Mouse (Mus musculus) hindbrain, embryonic 14.5 days (tissue): ENCODE results near the gene Znrf3. TPM values are rescaled to one million over a fixed set of nuclear protein-coding genes. Genes with fewer than 3 reads are reported as not detected.
A peak's percentile ranks its signal among the peaks of the same experiment; 100 is the strongest.

Experiments
- ATAC-seq: fragments of 200-750 bp; cut with Nextera tagmentation; 2 replicates; pipeline ENCODE4 v1.8.0; 2017; ENCODE audit warnings: moderate number of reproducible peaks, mild to moderate bottlenecking, moderate TSS enrichment, moderate library complexity; ENCODE audit not compliant: low FRiP score
- DNase-seq: peaks from one replicate; pipeline ENCODE4 v3.0.0-alpha.2; 2015; ENCODE audit warnings: low spot score
- H3K27ac ChIP-seq: fragments of 300-500 bp; sonication (generic); 2 replicates; pipeline ENCODE4 v1.5.1; 2014; ENCODE audit warnings: mild to moderate bottlenecking, moderate library complexity
- H3K27me3 ChIP-seq: fragments of 300-500 bp; sonication (generic); 2 replicates; pipeline ENCODE4 v1.6.1; 2014; ENCODE audit warnings: mild to moderate bottlenecking, low read length, mixed read lengths; ENCODE audit not compliant: control insufficient read depth, insufficient read depth
- H3K36me3 ChIP-seq: fragments of 300-500 bp; sonication (generic); replicated peaks from 2 replicates; pipeline ENCODE4 v1.6.1; 2014; ENCODE audit not compliant: control insufficient read depth, insufficient read depth
- H3K4me1 ChIP-seq: fragments of 300-500 bp; sonication (generic); replicated peaks from 2 replicates; pipeline ENCODE4 v1.6.1; 2014; ENCODE audit warnings: antibody characterized with exemption, low read length, mixed read lengths; ENCODE audit not compliant: control insufficient read depth, insufficient read depth
- H3K4me2 ChIP-seq: fragments of 300-500 bp; sonication (generic); replicated peaks from 2 replicates; pipeline ENCODE4 v1.6.1; 2014; ENCODE audit warnings: mild to moderate bottlenecking, moderate library complexity
- H3K4me3 ChIP-seq: fragments of 300-500 bp; sonication (generic); replicated peaks from 2 replicates; pipeline ENCODE4 v1.5.1; 2014; ENCODE audit warnings: mild to moderate bottlenecking, low read length
- H3K9ac ChIP-seq: fragments of 300-500 bp; sonication (generic); 2 replicates; pipeline ENCODE4 v1.6.1; 2014
- H3K9me3 ChIP-seq: fragments of 300-500 bp; sonication (generic); 2 replicates; pipeline ENCODE4 v1.6.1; 2016; ENCODE audit warnings: low read length; ENCODE audit not compliant: control insufficient read depth
- WGBS: fragments of 180-500 bp; shearing (Covaris S2); extraction: QIAGEN DNeasy Blood & Tissue Kit; methylation state at CpG from one replicate; pipeline ENCODE4 v1.1.7; 2014; 5-methylcytosine and 5-hydroxymethylcytosine counted together
- polyA plus RNA-seq: library from polyadenylated mRNA; unstranded; fragments of >200 nt; fragmentation: Nextera tagmentation; extraction: Ambion mirVana; gene quantifications from 2 replicates; pipeline ENCODE4 v1.2.1, GENCODE M21; 2014

Gene Znrf3
- polyA plus RNA-seq, 1 experiment from 2014 or later: 7.6 TPM

DNA sequence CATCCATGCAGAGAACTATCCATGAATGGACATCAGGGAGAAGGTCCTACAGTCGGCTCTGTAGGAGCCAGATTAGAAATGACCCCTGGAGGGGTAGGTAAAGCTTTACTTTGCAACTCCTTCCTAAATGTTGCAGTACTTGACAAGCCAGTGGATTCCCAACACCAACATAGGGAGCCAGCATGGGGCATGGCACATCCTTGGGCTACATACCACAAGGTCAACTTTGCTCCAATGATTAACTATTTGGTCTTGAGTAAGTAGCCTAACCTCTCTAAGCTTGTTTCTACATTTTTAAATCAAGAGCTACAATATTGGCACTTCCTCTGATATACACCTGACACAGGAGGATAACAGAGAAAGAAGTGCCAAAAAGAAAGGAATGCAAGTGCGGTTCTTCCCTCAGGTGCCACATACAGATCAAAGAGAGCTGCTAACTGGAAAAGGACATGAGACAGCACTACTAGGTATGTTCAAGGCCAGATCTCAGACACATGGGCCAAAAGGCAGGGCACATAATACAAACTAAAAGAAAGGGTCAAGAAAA is 31.9 kb downstream of the Znrf3 start:
- no peaks in the 10 kb centered on the region for H3K9me3 ChIP-seq
- 71% methylated on average over 2 of the region's 2 CpGs for WGBS
- H3K4me3 ChIP-seq: no peak overlapping the region
- ATAC-seq: no peak
- no peaks in the 10 kb centered on the region for H3K36me3 ChIP-seq
- no peak for DNase-seq
- H3K27ac ChIP-seq: no peak overlapping the region
- no peaks in the 10 kb centered on the region for H3K27me3 ChIP-seq
- H3K4me1 ChIP-seq: peaks cover 21% of the 10 kb centered on the region; the same call in 1 of the 2 replicates
- H3K9ac ChIP-seq: no peak overlapping the region
- H3K4me2 ChIP-seq: no peak overlapping the region

DNA sequence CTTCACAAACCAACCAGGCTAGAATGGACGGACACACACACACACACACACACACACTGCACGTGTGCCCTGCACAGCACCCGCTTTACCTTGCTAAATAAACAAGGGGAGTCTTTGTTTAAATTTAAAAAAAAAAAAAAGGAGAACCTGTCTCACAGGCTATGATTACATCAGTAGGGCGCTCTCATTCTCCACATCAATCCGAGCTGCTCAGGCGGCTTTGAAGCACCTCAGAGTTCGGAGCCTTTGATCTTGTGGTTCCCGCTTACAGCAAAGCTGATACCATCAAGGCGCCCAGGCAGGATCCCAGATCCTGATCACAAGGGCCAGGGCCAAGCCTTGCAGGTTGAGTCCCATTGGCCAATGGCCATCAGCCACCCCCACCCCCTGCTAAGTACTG is 33.1 kb downstream of the Znrf3 start:
- no peak overlapping the region for H3K27ac ChIP-seq
- H3K4me3 ChIP-seq: no peak overlapping the region
- peaks cover 21% of the 10 kb centered on the region; the same call in 1 of the 2 replicates for H3K4me1 ChIP-seq
- no peak for ATAC-seq
- H3K9ac ChIP-seq: no peak overlapping the region
- DNase-seq: no peak
- no peaks in the 10 kb centered on the region for H3K36me3 ChIP-seq
- H3K4me2 ChIP-seq: no peak overlapping the region
- H3K27me3 ChIP-seq: no peaks in the 10 kb centered on the region
- 49% methylated on average over 9 of the region's 9 CpGs for WGBS
- no peaks in the 10 kb centered on the region for H3K9me3 ChIP-seq

DNA sequence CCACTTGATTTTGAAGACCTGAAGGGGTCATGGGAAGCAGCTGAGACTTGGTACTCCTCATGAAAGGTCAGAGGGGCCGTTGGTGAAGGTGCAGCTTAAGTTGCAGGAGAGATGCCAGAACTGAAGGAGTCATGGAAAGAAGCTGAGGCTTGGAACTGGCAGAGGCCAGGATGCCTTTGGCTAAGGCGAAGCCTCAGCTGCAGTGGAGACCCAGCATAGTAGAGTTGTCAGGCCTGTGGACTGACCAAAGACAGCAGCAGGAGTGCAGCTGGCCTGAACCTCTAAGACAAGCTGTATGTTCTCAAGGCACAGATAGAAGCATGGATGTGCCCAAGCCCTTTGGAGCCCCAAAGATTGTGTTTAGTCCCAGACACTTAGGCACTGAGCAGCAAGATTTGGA is 40.5 kb downstream of the Znrf3 start:
- H3K27me3 ChIP-seq: no peaks in the 10 kb centered on the region
- H3K4me1 ChIP-seq: no peaks in the 10 kb centered on the region
- DNase-seq (no peak), ATAC-seq (no peak)
- 87% methylated on average over 2 of the region's 2 CpGs for WGBS
- H3K36me3 ChIP-seq: no peaks in the 10 kb centered on the region
- no peak overlapping the region for H3K27ac ChIP-seq
- no peak overlapping the region for H3K9ac ChIP-seq
- no peak overlapping the region for H3K4me3 ChIP-seq
- no peak overlapping the region for H3K4me2 ChIP-seq
- no peaks in the 10 kb centered on the region for H3K9me3 ChIP-seq

DNA sequence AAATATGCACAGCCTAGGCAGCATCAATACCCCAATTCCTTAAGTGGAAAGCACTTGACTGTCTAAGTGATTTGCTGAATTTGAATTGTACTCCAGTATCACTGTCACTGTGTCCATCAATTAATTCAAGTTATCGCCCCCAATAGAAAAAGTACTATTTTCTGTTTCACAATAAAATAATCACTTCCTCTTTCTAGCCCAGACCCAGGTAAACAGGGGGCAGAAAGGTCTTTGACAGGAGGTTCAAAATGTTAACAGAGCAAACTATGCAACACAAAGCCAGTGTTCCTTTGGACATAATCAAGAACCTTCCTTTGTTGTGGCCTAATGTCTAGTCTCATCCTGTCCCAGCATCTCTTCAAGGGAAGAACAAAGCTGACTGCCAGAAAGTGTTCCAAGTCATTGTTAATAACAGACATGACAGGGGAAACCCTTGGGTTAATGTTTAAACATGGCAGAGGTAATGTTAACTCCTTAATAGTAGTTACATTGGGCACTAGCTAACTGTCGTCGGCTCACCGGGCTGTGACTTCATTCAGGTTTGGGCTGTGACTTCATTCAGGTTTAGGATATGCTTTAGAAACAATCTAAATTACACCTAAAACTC is 42.4 kb downstream of the Znrf3 start:
- H3K4me3 ChIP-seq: no peak overlapping the region
- no peak overlapping the region for H3K27ac ChIP-seq
- H3K9me3 ChIP-seq: no peaks in the 10 kb centered on the region
- DNase-seq (no peak), ATAC-seq (no peak)
- H3K9ac ChIP-seq: no peak overlapping the region
- H3K27me3 ChIP-seq: no peaks in the 10 kb centered on the region
- H3K36me3 ChIP-seq: no peaks in the 10 kb centered on the region
- 76% methylated on average over 4 of the region's 4 CpGs for WGBS
- no peak overlapping the region for H3K4me2 ChIP-seq
- no peaks in the 10 kb centered on the region for H3K4me1 ChIP-seq

DNA sequence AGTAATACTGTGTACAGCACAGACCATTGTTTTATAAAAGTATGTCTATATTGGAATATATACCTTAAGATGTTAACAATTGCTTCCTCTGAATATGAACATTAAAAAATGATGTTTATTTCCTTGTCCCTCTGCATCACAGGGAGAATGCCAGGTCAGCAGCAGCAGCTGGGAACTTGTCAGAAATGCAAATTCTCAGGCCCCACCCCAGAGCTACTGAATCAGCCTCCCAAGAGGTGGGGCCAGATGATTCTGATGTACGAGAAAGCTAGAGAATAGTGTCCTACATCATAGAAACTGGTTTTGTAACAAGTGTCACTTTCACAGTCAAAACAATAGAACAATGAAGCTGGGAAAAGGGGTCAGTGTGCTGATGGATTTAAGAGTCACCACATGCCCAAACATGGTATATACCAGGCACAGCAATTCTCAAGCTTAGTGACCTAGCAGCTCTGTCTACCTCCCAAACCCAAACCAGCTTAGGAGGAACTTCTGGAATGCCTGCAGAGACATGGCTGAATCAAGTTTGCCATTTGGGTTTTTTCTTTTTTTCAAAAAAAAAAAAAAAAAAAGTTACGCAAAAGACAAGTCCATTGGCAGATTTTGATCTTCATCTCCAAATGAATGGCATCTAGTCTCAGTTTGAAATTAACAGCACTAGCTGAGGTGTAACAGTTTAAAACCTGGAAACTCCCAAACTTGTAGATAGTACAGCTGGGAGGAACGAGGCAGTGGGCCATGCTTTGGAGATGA is 46.2 kb downstream of the Znrf3 start:
- no peak overlapping the region for H3K9ac ChIP-seq
- no peak for ATAC-seq
- DNase-seq: no peak
- H3K27ac ChIP-seq: no peak overlapping the region
- H3K27me3 ChIP-seq: no peaks in the 10 kb centered on the region
- H3K36me3 ChIP-seq: no peaks in the 10 kb centered on the region
- WGBS: 52% methylated on average over 3 of the region's 3 CpGs
- H3K4me2 ChIP-seq: no peak overlapping the region
- no peak overlapping the region for H3K4me3 ChIP-seq
- H3K9me3 ChIP-seq: no peaks in the 10 kb centered on the region
- H3K4me1 ChIP-seq: 0 out of 2 replicates have a peak, but pooled peaks cover 5% of the 10 kb centered on the region

DNA sequence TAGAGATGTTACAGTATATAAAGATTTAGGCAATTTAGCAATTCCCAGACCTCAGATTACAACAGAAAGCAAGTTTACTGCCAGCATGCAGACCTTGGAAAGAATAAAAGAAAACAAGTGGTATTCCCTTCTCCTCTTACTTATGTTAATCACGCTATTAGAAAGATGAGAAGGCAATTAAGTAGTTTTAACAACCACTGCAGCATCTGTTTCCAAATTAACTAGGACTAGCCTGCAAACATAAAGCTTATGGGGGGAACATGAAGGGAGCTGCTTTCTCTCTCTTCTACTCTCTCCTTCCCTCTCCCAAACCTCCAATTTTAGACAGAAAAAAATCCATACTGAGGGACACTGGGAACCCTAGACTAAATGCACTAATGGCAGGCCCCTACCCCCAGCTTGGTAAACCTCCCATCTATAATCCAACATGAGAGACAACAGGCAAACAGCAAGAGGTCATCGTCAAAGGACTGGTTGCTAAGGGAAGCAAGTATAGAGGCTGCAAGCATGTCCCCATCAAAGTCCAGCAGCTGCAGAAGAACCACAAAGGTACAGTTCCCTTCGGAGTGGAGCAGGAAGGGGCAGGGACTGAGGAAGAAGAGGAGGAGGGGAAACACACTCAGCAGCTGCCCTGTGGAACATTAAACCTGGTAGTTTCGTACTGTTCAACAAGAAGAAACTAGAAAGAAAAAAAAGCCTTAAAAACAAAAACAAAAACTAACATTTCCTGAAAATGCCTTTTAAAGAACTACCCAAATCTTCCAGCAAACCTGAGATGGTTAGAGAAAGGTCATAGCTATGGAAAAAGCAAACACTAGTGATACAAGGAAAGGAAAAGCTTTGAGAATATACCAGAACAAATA is 53.4 kb downstream of the Znrf3 start:
- H3K36me3 ChIP-seq: no peaks in the 10 kb centered on the region
- no peak for ATAC-seq
- no peaks in the 10 kb centered on the region for H3K27me3 ChIP-seq
- no peak for DNase-seq
- H3K27ac ChIP-seq: 0 out of 2 replicates have a peak overlapping the region, but pooled peaks have one; percentile 43
- no peak overlapping the region for H3K4me2 ChIP-seq
- no peaks in the 10 kb centered on the region for H3K9me3 ChIP-seq
- no peak overlapping the region for H3K4me3 ChIP-seq
- peaks cover 16% of the 10 kb centered on the region for H3K4me1 ChIP-seq
- no peak overlapping the region for H3K9ac ChIP-seq
- 9% methylated on average over 4 of the region's 4 CpGs for WGBS

DNA sequence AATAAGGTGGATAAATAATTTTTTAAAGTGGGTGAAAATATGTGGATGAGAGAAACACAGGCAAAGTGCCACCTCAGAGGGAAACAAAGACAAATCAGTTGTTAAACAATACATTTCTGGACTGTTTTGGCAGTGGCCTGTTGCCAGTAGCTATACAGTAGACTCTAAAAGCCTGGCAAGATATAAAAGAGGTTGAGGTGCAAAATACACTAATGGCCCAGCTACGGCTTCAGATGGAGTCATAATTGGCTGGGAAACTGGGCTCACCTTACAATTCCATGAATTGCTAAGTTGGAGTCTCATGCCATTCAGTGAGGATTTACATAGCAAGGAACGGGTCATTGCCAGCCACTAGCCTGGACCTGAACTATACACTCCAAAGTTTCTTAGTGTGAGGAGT is 62.0 kb downstream of the Znrf3 start:
- no peak overlapping the region for H3K9ac ChIP-seq
- H3K27me3 ChIP-seq: no peaks in the 10 kb centered on the region
- H3K4me3 ChIP-seq: no peak overlapping the region
- no peaks in the 10 kb centered on the region for H3K36me3 ChIP-seq
- H3K9me3 ChIP-seq: no peaks in the 10 kb centered on the region
- 62% methylated on average over 2 of the region's 2 CpGs for WGBS
- no peak overlapping the region for H3K27ac ChIP-seq
- H3K4me2 ChIP-seq: no peak overlapping the region
- no peaks in the 10 kb centered on the region for H3K4me1 ChIP-seq
- DNase-seq (no peak), ATAC-seq (no peak)

DNA sequence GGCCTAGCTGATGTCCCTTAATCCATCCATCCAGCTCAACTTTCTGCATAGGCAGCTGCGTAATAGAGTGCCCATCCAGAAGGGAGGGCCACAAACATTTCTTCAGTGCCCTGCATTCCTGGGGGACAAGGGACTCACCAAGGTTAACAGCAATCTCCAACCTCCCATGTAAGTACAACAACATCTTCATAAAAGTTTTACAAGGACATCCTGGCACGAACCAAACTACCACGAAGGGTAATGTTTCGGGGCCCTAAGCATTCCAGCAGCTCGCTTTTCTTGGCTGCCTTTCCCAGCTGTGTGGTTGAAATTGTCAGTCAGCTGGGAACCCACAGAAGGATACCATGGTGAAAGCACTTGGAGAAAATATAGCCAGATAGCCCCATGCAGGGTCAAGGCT is 63.4 kb downstream of the Znrf3 start:
- ATAC-seq (no peak), DNase-seq (no peak)
- H3K36me3 ChIP-seq: no peaks in the 10 kb centered on the region
- no peaks in the 10 kb centered on the region for H3K9me3 ChIP-seq
- H3K4me2 ChIP-seq: no peak overlapping the region
- no peak overlapping the region for H3K27ac ChIP-seq
- WGBS: 81% methylated on average over 5 of the region's 5 CpGs
- H3K4me3 ChIP-seq: no peak overlapping the region
- H3K27me3 ChIP-seq: no peaks in the 10 kb centered on the region
- no peaks in the 10 kb centered on the region for H3K4me1 ChIP-seq
- H3K9ac ChIP-seq: no peak overlapping the region

DNA sequence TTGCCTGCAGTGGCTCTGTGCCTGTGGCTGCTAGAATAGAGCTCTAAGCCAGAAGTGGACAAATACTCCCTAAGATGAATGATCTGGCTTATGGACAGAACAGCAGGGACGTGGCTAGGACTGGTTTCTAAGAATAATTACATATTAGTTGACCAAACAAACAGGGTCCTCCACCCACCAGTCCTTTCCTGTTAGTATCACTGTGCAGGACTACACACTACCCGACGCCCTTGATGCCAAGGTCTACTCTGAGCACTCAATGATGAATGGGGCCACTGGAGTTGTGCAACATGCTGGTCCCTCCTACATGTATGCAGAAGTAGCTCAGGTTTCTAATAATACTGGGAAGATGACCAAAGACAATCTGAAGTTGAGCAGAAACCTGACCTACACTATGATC is 64.4 kb downstream of the Znrf3 start:
- H3K36me3 ChIP-seq: no peaks in the 10 kb centered on the region
- no peak overlapping the region for H3K9ac ChIP-seq
- no peak overlapping the region for H3K4me2 ChIP-seq
- WGBS: 83% methylated on average over 3 of the region's 3 CpGs
- no peaks in the 10 kb centered on the region for H3K27me3 ChIP-seq
- no peak for ATAC-seq
- no peak overlapping the region for H3K4me3 ChIP-seq
- no peaks in the 10 kb centered on the region for H3K9me3 ChIP-seq
- H3K4me1 ChIP-seq: no peaks in the 10 kb centered on the region
- no peak overlapping the region for H3K27ac ChIP-seq
- DNase-seq: no peak
